15 mouse cellular contexts compared by ENCODE assay signal in the genomic region with DNA sequence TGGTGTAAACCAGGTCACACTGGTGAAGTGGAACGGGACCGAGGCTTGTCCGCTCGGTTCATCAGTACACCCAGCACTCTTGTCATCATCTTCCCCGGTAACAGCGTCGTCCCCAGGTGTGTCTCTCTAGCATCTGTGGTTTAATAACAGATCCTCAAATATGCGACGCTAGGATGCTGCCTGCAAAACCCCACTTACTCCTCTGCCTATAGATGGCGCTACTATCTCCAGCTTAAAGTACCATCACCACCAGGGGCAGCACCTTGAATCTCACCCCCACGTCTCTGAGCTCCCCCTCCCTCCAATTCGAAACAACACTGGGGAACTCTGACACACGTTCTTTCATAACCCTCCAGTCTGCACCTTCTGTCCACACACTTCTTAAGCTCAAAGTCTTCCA.
DNase-seq lines count a peak whose midpoint lies in the region; ATAC-seq and TF ChIP-seq lines count a peak whose summit lies in the region.
"Had no signal": no experiment of that assay in that cellular context is flagged by ENCODE, and none has a peak within 500 bp of the region (broad histone marks: within the 10 kb centered on the region; RNA-seq: fewer than 3 reads in every experiment).

No protein-coding gene starts in this region.

- no peak for ATAC-seq in lung, postnatal 0 days

- no peak overlapping the region for H3K4me3 ChIP-seq in lung, postnatal 0 days (ENCODE audit: low read depth, low read length)
- H3K4me3 ChIP-seq in ES-Bruce4 (ENCODE audit: low read depth, low read length), result no peak overlapping the region
- H3K4me3 ChIP-seq in megakaryocyte, embryonic 14.5 days (replicated peaks), result peak overlapping the region; percentile 70
- H3K4me3 ChIP-seq: heart, embryonic 13.5 days; limb, embryonic 10.5 days had no signal

- H3K9ac ChIP-seq in lung, postnatal 0 days (replicated peaks; ENCODE audit: low read depth), result no peak overlapping the region
- H3K9ac ChIP-seq in ES-Bruce4 (ENCODE audit: low read depth, poor library complexity, severe bottlenecking), result no peak overlapping the region
- H3K9ac ChIP-seq: embryonic facial prominence, embryonic 13.5 days had no signal

- H3K4me2 ChIP-seq in lung, postnatal 0 days (replicated peaks; ENCODE audit: low read depth, low read length), result no peak overlapping the region

- no peak for TF ChIP-seq POLR2A in ES-Bruce4 (IDR thresholded peaks at IDR 0.05; ENCODE audit: insufficient read depth, low read length)

- DNase-seq in heart, adult 11 months, result peak; percentile 73
- DNase-seq in heart, postnatal 14 days, result no peak
- DNase-seq in lung, postnatal 0 days (ENCODE audit: low spot score), result no peak
- no peak for DNase-seq in lung, postnatal 25 days (ENCODE audit: low spot score)
- DNase-seq in cerebellum, postnatal 10 days, result no peak
- DNase-seq in adrenal gland, adult 2 months, result no peak
- DNase-seq: adrenal gland, adult 8-10 months; cerebellum, adult 18-20 months; kidney, postnatal 36 days; lung, postnatal 4 days had no signal

- intact Hi-C loops in heart, postnatal 14 days (cut with DNase I), result no loop called here

- no peaks in the 10 kb centered on the region for H3K9me3 ChIP-seq in lung, postnatal 0 days (ENCODE audit: low read length)
- no peaks in the 10 kb centered on the region; the same call in 1 of the 2 replicates for H3K9me3 ChIP-seq in ES-Bruce4 (replicated peaks; ENCODE audit: control insufficient read depth, insufficient read depth, low read length, poor library complexity, severe bottlenecking)
- peaks cover 20% of the 10 kb centered on the region for H3K9me3 ChIP-seq in megakaryocyte, embryonic 14.5 days
- H3K9me3 ChIP-seq: embryonic facial prominence, embryonic 13.5 days; limb, embryonic 10.5 days had no signal

- H3K36me3 ChIP-seq in lung, postnatal 0 days (ENCODE audit: insufficient read depth, low read length), result no peaks in the 10 kb centered on the region
- no peaks in the 10 kb centered on the region for H3K36me3 ChIP-seq in ES-Bruce4 (ENCODE audit: control insufficient read depth, insufficient read depth, low read length, poor library complexity, severe bottlenecking)
- H3K36me3 ChIP-seq in megakaryocyte, embryonic 14.5 days (replicated peaks; ENCODE audit: low read length), result no peaks in the 10 kb centered on the region
- H3K36me3 ChIP-seq: embryonic facial prominence, embryonic 13.5 days; heart, embryonic 13.5 days; limb, embryonic 10.5 days had no signal

- no peak overlapping the region for H3K27ac ChIP-seq in lung, postnatal 0 days (ENCODE audit: low read length)
- H3K27ac ChIP-seq in ES-Bruce4 (ENCODE audit: insufficient read depth, low read length), result no peak overlapping the region
- H3K27ac ChIP-seq: embryonic facial prominence, embryonic 13.5 days; heart, embryonic 13.5 days; limb, embryonic 10.5 days had no signal

- no peaks in the 10 kb centered on the region for H3K27me3 ChIP-seq in lung, postnatal 0 days (replicated peaks; ENCODE audit: insufficient read depth, low read length)
- no peaks in the 10 kb centered on the region for H3K27me3 ChIP-seq in ES-Bruce4 (ENCODE audit: control insufficient read depth, insufficient read depth, low read length, poor library complexity, severe bottlenecking)
- peaks cover 7% of the 10 kb centered on the region for H3K27me3 ChIP-seq in megakaryocyte, embryonic 14.5 days (replicated peaks)
- H3K27me3 ChIP-seq: heart, embryonic 13.5 days had no signal

- TF ChIP-seq CTCF in lung, postnatal 0 days (IDR thresholded peaks at IDR 0.05), result peak; percentile 57
- peak; percentile 66 for TF ChIP-seq CTCF in ES-Bruce4 (IDR thresholded peaks at IDR 0.05; ENCODE audit: low read depth, low read length)

- no peak for TF ChIP-seq EP300 in lung, postnatal 0 days (IDR thresholded peaks at IDR 0.05)
- TF ChIP-seq EP300 in ES-Bruce4 (IDR thresholded peaks at IDR 0.05; ENCODE audit: insufficient read depth, low read depth, low read length), result no peak

- 76% methylated on average over 13 of the region's 13 CpGs for WGBS in lung, postnatal 0 days

- peaks cover 4% of the 10 kb centered on the region; the same call in 1 of the 2 replicates for H3K4me1 ChIP-seq in lung, postnatal 0 days (ENCODE audit: insufficient read depth, low read depth, low read length)
- peaks cover 5% of the 10 kb centered on the region for H3K4me1 ChIP-seq in ES-Bruce4 (ENCODE audit: control insufficient read depth, insufficient read depth, low read length)
- peaks cover 14% of the 10 kb centered on the region for H3K4me1 ChIP-seq in megakaryocyte, embryonic 14.5 days
